Mouse (Mus musculus): ENCODE measurements at regions not wholly inside any gene's neighbourhood (a gene's known extent, or its start where the extent isn't known, plus 50 kb on each side); places are given as distances from the start of the nearest gene placed in this dataset.

GRCm38 (mm10) chr10:120666202-120666860 lies 190.1 kb upstream of the Hmga2 start:
- no peak for DNase-seq (ENCODE audit: low spot score)

GRCm38 (mm10) chr10:120665670-120666069 lies 189.4 kb upstream of the Hmga2 start:
- no peak for DNase-seq (ENCODE audit: low spot score)

- DNase-seq (ENCODE audit: low spot score), result no peak
These were observed 188.2 kb upstream of the Hmga2 start for GRCm38 (mm10) chr10:120664419-120664818.

GRCm38 (mm10) chr10:120663396-120663795 lies 187.1 kb upstream of the Hmga2 start:
- peak; percentile 48 for DNase-seq (ENCODE audit: low spot score)

- DNase-seq (ENCODE audit: low spot score), result peak; percentile 42
These were observed 184.2 kb upstream of the Hmga2 start for GRCm38 (mm10) chr10:120660503-120660902.

- DNase-seq (ENCODE audit: low spot score), result no peak
These were observed 179.1 kb upstream of the Hmga2 start for GRCm38 (mm10) chr10:120655238-120655931.

- no peak for DNase-seq (ENCODE audit: low spot score)
These were observed 176.4 kb upstream of the Hmga2 start for GRCm38 (mm10) chr10:120652525-120653215.

- no peak for DNase-seq (ENCODE audit: low spot score)
These were observed 175.6 kb upstream of the Hmga2 start for GRCm38 (mm10) chr10:120651845-120652244.

- DNase-seq (ENCODE audit: low spot score), result no peak
These were observed 174.1 kb upstream of the Hmga2 start for GRCm38 (mm10) chr10:120650336-120650735.

- no peak for DNase-seq (ENCODE audit: low spot score)
These were observed 172.5 kb upstream of the Hmga2 start for GRCm38 (mm10) chr10:120648741-120649140.

- peak; percentile 36 for DNase-seq (ENCODE audit: low spot score)
These were observed 171.8 kb upstream of the Hmga2 start for GRCm38 (mm10) chr10:120648031-120648430.

- no peak for DNase-seq (ENCODE audit: low spot score)
These were observed 171.1 kb upstream of the Hmga2 start for GRCm38 (mm10) chr10:120647323-120647722.

GRCm38 (mm10) chr10:120646862-120647311 lies 170.6 kb upstream of the Hmga2 start:
- peak; percentile 79 for DNase-seq (ENCODE audit: low spot score)

- no peak for DNase-seq (ENCODE audit: low spot score)
These were observed 164.6 kb upstream of the Hmga2 start for GRCm38 (mm10) chr10:120640847-120641246.

- no peak for DNase-seq (ENCODE audit: low spot score)
These were observed 162.0 kb upstream of the Hmga2 start for GRCm38 (mm10) chr10:120638316-120638715.

- DNase-seq (ENCODE audit: low spot score), result no peak
These were observed 159.7 kb upstream of the Hmga2 start for GRCm38 (mm10) chr10:120635818-120636543.

- no peak for DNase-seq (ENCODE audit: low spot score)
These were observed 158.9 kb upstream of the Hmga2 start for GRCm38 (mm10) chr10:120635194-120635593.

- DNase-seq (ENCODE audit: low spot score), result no peak
These were observed 155.8 kb upstream of the Hmga2 start for GRCm38 (mm10) chr10:120632071-120632470.

- no peak for DNase-seq (ENCODE audit: low spot score)
These were observed 151.8 kb upstream of the Hmga2 start for GRCm38 (mm10) chr10:120628066-120628465.

- no peak for DNase-seq (ENCODE audit: low spot score)
These were observed 149.2 kb upstream of the Hmga2 start for GRCm38 (mm10) chr10:120625474-120625873.

- peak; percentile 32 for DNase-seq (ENCODE audit: low spot score)
These were observed 148.1 kb upstream of the Hmga2 start for GRCm38 (mm10) chr10:120624203-120624942.
